Mouse (Mus musculus) brown adipose tissue, adult 24 weeks (tissue): Measurements from ENCODE around the gene Tfdp2. TPM values are rescaled to one million over a fixed set of nuclear protein-coding genes. Genes with fewer than 3 reads are reported as not detected.

Source experiments
- H3K27ac ChIP-seq: fragments of 200-500 bp; replicated peaks from 2 replicates; pipeline ENCODE4 v1.5.1; 2012; ENCODE audit warnings: low read depth, mild to moderate bottlenecking, low read length
- H3K4me1 ChIP-seq: fragments of 200-500 bp; 2 replicates; pipeline ENCODE4 v1.6.1; 2012; ENCODE audit warnings: low read length, mixed read lengths; ENCODE audit not compliant: control insufficient read depth, insufficient read depth, insufficient read length
- H3K4me3 ChIP-seq: fragments of 200-500 bp; 2 replicates; pipeline ENCODE4 v1.5.1; 2012; ENCODE audit warnings: low read depth, mild to moderate bottlenecking, low read length, moderate library complexity; ENCODE audit not compliant: insufficient read depth
- polyA plus RNA-seq: library from polyadenylated mRNA; stranded (reverse); fragments of >200 nt; gene quantifications from 2 replicates; pipeline ENCODE4 v1.2.4, GENCODE M21; 2012; ENCODE audit not compliant: missing spikeins, insufficient read depth, insufficient read length

Tfdp2 gene
- polyA plus RNA-seq, 1 experiment: 23.8 TPM

- no peak overlapping the region for H3K4me3 ChIP-seq
- no peaks in the 10 kb centered on the region for H3K4me1 ChIP-seq
- H3K27ac ChIP-seq: no peak overlapping the region
These were observed 17.1 kb downstream of the Tfdp2 start for GRCm38 (mm10) chr9:96213036-96213645.

- Histone ChIP-seq H3K4me1 (no peaks in the 10 kb centered on the region), H3K27ac (no peak overlapping the region), H3K4me3 (no peak overlapping the region)
These were observed 18.1 kb downstream of the Tfdp2 start for GRCm38 (mm10) chr9:96214171-96214570.

- Histone ChIP-seq H3K27ac (no peak overlapping the region), H3K4me3 (no peak overlapping the region), H3K4me1 (no peaks in the 10 kb centered on the region)
These were observed 21.2 kb downstream of the Tfdp2 start for GRCm38 (mm10) chr9:96217299-96217698.

- no peaks in the 10 kb centered on the region for H3K4me1 ChIP-seq
- H3K27ac ChIP-seq: no peak overlapping the region
These were observed 21.7 kb downstream of the Tfdp2 start for GRCm38 (mm10) chr9:96217799-96218198.

GRCm38 (mm10) chr9:96219114-96219669, 23.1 kb downstream of the Tfdp2 start:
- H3K4me1 ChIP-seq: no peaks in the 10 kb centered on the region
- H3K27ac ChIP-seq: no peak overlapping the region
- no peak overlapping the region for H3K4me3 ChIP-seq

More at GRCm38 (mm10) chr9:96217799-96218198, 21.7 kb downstream of the Tfdp2 start:
- H3K4me3 ChIP-seq: no peak overlapping the region

- H3K27ac ChIP-seq: no peak overlapping the region
- H3K4me1 ChIP-seq: no peaks in the 10 kb centered on the region
- no peak overlapping the region for H3K4me3 ChIP-seq
These were observed 24.3 kb downstream of the Tfdp2 start for GRCm38 (mm10) chr9:96220419-96220818.

GRCm38 (mm10) chr9:96223302-96223701, 27.2 kb downstream of the Tfdp2 start:
- Histone ChIP-seq H3K4me3 (no peak overlapping the region), H3K4me1 (no peaks in the 10 kb centered on the region), H3K27ac (no peak overlapping the region)

- Histone ChIP-seq H3K4me3 (no peak overlapping the region), H3K27ac (no peak overlapping the region), H3K4me1 (no peaks in the 10 kb centered on the region)
These were observed 32.2 kb downstream of the Tfdp2 start for GRCm38 (mm10) chr9:96228285-96228684.

- H3K27ac ChIP-seq: no peak overlapping the region
- no peaks in the 10 kb centered on the region for H3K4me1 ChIP-seq
- no peak overlapping the region for H3K4me3 ChIP-seq
These were observed 34.2 kb downstream of the Tfdp2 start for GRCm38 (mm10) chr9:96230271-96230670.

GRCm38 (mm10) chr9:96235477-96235876, 39.4 kb downstream of the Tfdp2 start:
- Histone ChIP-seq H3K4me1 (no peaks in the 10 kb centered on the region), H3K27ac (no peak overlapping the region), H3K4me3 (no peak overlapping the region)

GRCm38 (mm10) chr9:96237391-96237790, 41.3 kb downstream of the Tfdp2 start:
- Histone ChIP-seq H3K27ac (no peak overlapping the region), H3K4me1 (no peaks in the 10 kb centered on the region), H3K4me3 (no peak overlapping the region)

GRCm38 (mm10) chr9:96238286-96238685, 42.2 kb downstream of the Tfdp2 start:
- no peaks in the 10 kb centered on the region for H3K4me1 ChIP-seq
- no peak overlapping the region for H3K4me3 ChIP-seq
- no peak overlapping the region for H3K27ac ChIP-seq

- H3K4me3 ChIP-seq: no peak overlapping the region
- H3K4me1 ChIP-seq: no peaks in the 10 kb centered on the region
- no peak overlapping the region for H3K27ac ChIP-seq
These were observed 45.3 kb downstream of the Tfdp2 start for GRCm38 (mm10) chr9:96241134-96242097.

GRCm38 (mm10) chr9:96243915-96244314, 47.8 kb downstream of the Tfdp2 start:
- Histone ChIP-seq H3K4me3 (no peak overlapping the region), H3K4me1 (no peaks in the 10 kb centered on the region), H3K27ac (no peak overlapping the region)

- no peak overlapping the region for H3K27ac ChIP-seq
- no peaks in the 10 kb centered on the region for H3K4me1 ChIP-seq
- H3K4me3 ChIP-seq: no peak overlapping the region
These were observed 58.7 kb downstream of the Tfdp2 start for GRCm38 (mm10) chr9:96254812-96255211.
